ENCODE assay signal across 23 mouse cellular contexts in genomic region chr9:33004536-33004935, GRCm38 (mm10).
DNase-seq lines count a peak whose midpoint lies in the region; ATAC-seq and TF ChIP-seq lines count a peak whose summit lies in the region.
"Had no signal": no experiment of that assay in that cellular context is flagged by ENCODE, and none has a peak within 500 bp of the region (broad histone marks: within the 10 kb centered on the region; RNA-seq: fewer than 3 reads in every experiment).

No protein-coding gene starts in this region.

- no peak for TF ChIP-seq POLR2A in CH12.LX (IDR thresholded peaks at IDR 0.05; ENCODE audit: low read depth, low read length)

- H3K27ac ChIP-seq in kidney, postnatal 0 days = no peak overlapping the region
- no peak overlapping the region for H3K27ac ChIP-seq in CH12.LX (ENCODE audit: insufficient read depth, low read depth)
- no peak overlapping the region for H3K27ac ChIP-seq in left cerebral cortex, adult 2 months
- H3K27ac ChIP-seq: embryonic facial prominence, embryonic 13.5 days; forebrain, embryonic 15.5 days; hindbrain, embryonic 15.5 days; limb, embryonic 10.5 days had no signal

- TF ChIP-seq EP300 in CH12.LX (IDR thresholded peaks at IDR 0.05; ENCODE audit: low read length) = no peak

- intact Hi-C loops in left cerebral cortex, adult 2 months (cut with DNase I) = no loop called here

- no peak for DNase-seq in kidney, postnatal 0 days (ENCODE audit: low spot score)
- DNase-seq in kidney, adult 9 months = no peak
- no peak for DNase-seq in CH12.LX (ENCODE audit: extremely low read depth)
- peak; percentile 54 for DNase-seq in induced T-regulatory cell, adult 2 months (ENCODE audit: low read depth)
- DNase-seq in thymus, postnatal 4 days = peak; percentile 31
- no peak for DNase-seq in frontal cortex, postnatal 10 days (ENCODE audit: low spot score in 2 of 2)
- no peak for DNase-seq in left cerebral cortex, adult 2 months (ENCODE audit: extremely low spot score in 1 of 2, low spot score in 2 of 2)
- DNase-seq: adrenal gland, postnatal 25 days; cerebellum, adult 11 months; cerebellum, postnatal 14 days; heart, adult 11 months; heart, postnatal 36 days; kidney, adult 18-20 months; kidney, postnatal 25 days; lung, adult 2 months; midbrain, embryonic 14.5 days; right cerebral cortex, postnatal 4 days had no signal

- TF ChIP-seq RAD21 in CH12.LX (IDR thresholded peaks at IDR 0.05; ENCODE audit: low read depth, low read length) = peak; percentile 8

- in situ Hi-C loops in CH12.LX (cut with MboI; ENCODE audit: low pct_ligation_motif_present, low pct_unique_long_range_greater_than_20kb, low sequenced_read_pairs) = no loop called here

- H3K9me3 ChIP-seq in kidney, postnatal 0 days (replicated peaks; ENCODE audit: low read length) = no peaks in the 10 kb centered on the region
- H3K9me3 ChIP-seq in CH12.LX (replicated peaks; ENCODE audit: low read length) = no peaks in the 10 kb centered on the region
- H3K9me3 ChIP-seq: embryonic facial prominence, embryonic 13.5 days; forebrain, embryonic 15.5 days; hindbrain, embryonic 15.5 days; limb, embryonic 10.5 days; megakaryocyte, embryonic 14.5 days had no signal

- no peak for ATAC-seq in kidney, postnatal 0 days (replicated peaks; ENCODE audit: low FRiP score, low read depth)
- ATAC-seq: forebrain, embryonic 15.5 days had no signal

- H3K4me1 ChIP-seq in kidney, postnatal 0 days (replicated peaks; ENCODE audit: insufficient read depth, low read length) = no peaks in the 10 kb centered on the region
- no peaks in the 10 kb centered on the region for H3K4me1 ChIP-seq in CH12.LX (ENCODE audit: control insufficient read depth in 1 of 2, insufficient read depth in 2 of 2)
- H3K4me1 ChIP-seq: forebrain, embryonic 15.5 days; hindbrain, embryonic 15.5 days; megakaryocyte, embryonic 14.5 days had no signal

- H3K4me2 ChIP-seq in kidney, postnatal 0 days (ENCODE audit: low read length) = no peak overlapping the region
- H3K4me2 ChIP-seq in CH12.LX (ENCODE audit: insufficient read depth, low read depth, poor library complexity, severe bottlenecking) = no peak overlapping the region
- H3K4me2 ChIP-seq: embryonic facial prominence, embryonic 13.5 days; forebrain, embryonic 15.5 days; hindbrain, embryonic 15.5 days; liver, embryonic 11.5 days had no signal

- dilution Hi-C loops in CH12.LX (cut with MboI; ENCODE audit: extremely low pct_ligation_motif_present, extremely low pct_unique_long_range_greater_than_20kb, low sequenced_read_pairs) = no loop called here

- H3K79me2 ChIP-seq in CH12.LX (replicated peaks; ENCODE audit: control insufficient read depth, extremely low read depth, insufficient read depth, poor library complexity, severe bottlenecking) = no peaks in the 10 kb centered on the region

- WGBS in kidney, postnatal 0 days = 94% methylated on average over 3 of the region's 3 CpGs

- H3K27me3 ChIP-seq in kidney, postnatal 0 days (ENCODE audit: insufficient read depth, low read length) = no peaks in the 10 kb centered on the region
- no peaks in the 10 kb centered on the region for H3K27me3 ChIP-seq in CH12.LX (replicated peaks)
- H3K27me3 ChIP-seq: embryonic facial prominence, embryonic 13.5 days; forebrain, embryonic 15.5 days; hindbrain, embryonic 15.5 days; megakaryocyte, embryonic 14.5 days had no signal

- H3K9ac ChIP-seq in kidney, postnatal 0 days (ENCODE audit: low read depth, low read length) = no peak overlapping the region
- H3K9ac ChIP-seq in CH12.LX (ENCODE audit: insufficient read depth, low read depth) = no peak overlapping the region
- H3K9ac ChIP-seq: embryonic facial prominence, embryonic 13.5 days; forebrain, embryonic 15.5 days; hindbrain, embryonic 15.5 days had no signal

- peak; percentile 18; the same call in 1 of the 2 replicates for TF ChIP-seq CTCF in kidney, postnatal 0 days (IDR thresholded peaks at IDR 0.05; ENCODE audit: low read depth)
- TF ChIP-seq CTCF in CH12.LX (conservative IDR thresholded peaks at IDR 0.05 in 1 of 2, IDR thresholded peaks at IDR 0.05 in 1 of 2; ENCODE audit: low read depth in 2 of 2, low read length in 2 of 2) = peak in 1 of 2 experiments; percentile 2; a peak in 1 of 4 replicates
- TF ChIP-seq CTCF in left cerebral cortex, adult 2 months (IDR thresholded peaks at IDR 0.05) = no peak

- no peak overlapping the region for H3K4me3 ChIP-seq in kidney, postnatal 0 days (replicated peaks; ENCODE audit: low read depth, low read length)
- no peak overlapping the region for H3K4me3 ChIP-seq in CH12.LX (replicated peaks in 1 of 3; ENCODE audit: low read depth in 2 of 3, low read length in 2 of 3, poor library complexity in 1 of 3)
- no peak overlapping the region for H3K4me3 ChIP-seq in left cerebral cortex, adult 2 months
- H3K4me3 ChIP-seq: embryonic facial prominence, embryonic 13.5 days; forebrain, embryonic 15.5 days; hindbrain, embryonic 15.5 days; limb, embryonic 10.5 days; megakaryocyte, embryonic 14.5 days had no signal

- no peaks in the 10 kb centered on the region for H3K36me3 ChIP-seq in kidney, postnatal 0 days (ENCODE audit: insufficient read depth, low read length)
- H3K36me3 ChIP-seq in CH12.LX (replicated peaks in 1 of 2; ENCODE audit: control insufficient read depth in 1 of 2, insufficient read depth in 1 of 2, low read length in 1 of 2) = no peaks in the 10 kb centered on the region
- H3K36me3 ChIP-seq: embryonic facial prominence, embryonic 13.5 days; forebrain, embryonic 15.5 days; hindbrain, embryonic 15.5 days; limb, embryonic 10.5 days had no signal

TF ChIP-seq in CH12.LX, 34 proteins besides CTCF, POLR2A, EP300 and RAD21:
- TF ChIP-seq MAX (IDR thresholded peaks at IDR 0.05; ENCODE audit: low read length) (no peak), HCFC1 (IDR thresholded peaks at IDR 0.05; ENCODE audit: low read depth, low read length) (no peak), SMC3 (IDR thresholded peaks at IDR 0.05; ENCODE audit: low read depth, low read length) (peak; percentile 6; the same call in 1 of the 2 replicates), JUN (IDR thresholded peaks at IDR 0.05; ENCODE audit: insufficient read depth, low read depth, low read length) (no peak), MAFK (IDR thresholded peaks at IDR 0.05; ENCODE audit: insufficient replicate concordance, low read length) (no peak), PAX5 (IDR thresholded peaks at IDR 0.05; ENCODE audit: low read length) (no peak), UBTF (IDR thresholded peaks at IDR 0.05; ENCODE audit: low read depth, low read length) (no peak), NRF1 (IDR thresholded peaks at IDR 0.05; ENCODE audit: low read depth, low read length) (peak; percentile 48; the same call in 1 of the 2 replicates)
TF ChIP-seq in CH12.LX: peak in this region for 2.

Comparison
In these comparisons a context has a peak if more than half of its experiments do, and no peak if none do; other contexts are left out.
1. DNase-seq: peak in induced T-regulatory cell, adult 2 months (single experiment) and thymus, postnatal 4 days (single experiment); none in kidney, postnatal 0 days (single experiment), kidney, adult 9 months (single experiment), CH12.LX (single experiment), frontal cortex, postnatal 10 days (0 of 2) and left cerebral cortex, adult 2 months (0 of 2).